Mouse (Mus musculus) C2C12 (cell line): Measurements from ENCODE around the gene Nfia. TPM values are rescaled to one million over a fixed set of nuclear protein-coding genes. Genes with fewer than 3 reads are reported as not detected.

Experiments used
- H3K27me3 ChIP-seq: one replicate; pipeline ENCODE4 v1.6.1; 2011; ENCODE audit not compliant: control insufficient read depth, insufficient read depth, insufficient read length
- H3K36me3 ChIP-seq: one replicate; pipeline ENCODE4 v1.6.1; 2011; ENCODE audit not compliant: control insufficient read depth, insufficient read depth
- H3K4me3 ChIP-seq: one replicate; pipeline ENCODE4 v1.5.1; 2011; ENCODE audit warnings: mild to moderate bottlenecking, control low read depth; ENCODE audit not compliant: poor library complexity, insufficient read depth, severe bottlenecking
- H3K79me2 ChIP-seq: one replicate; pipeline ENCODE4 v1.6.1; 2011; ENCODE audit not compliant: control insufficient read depth, insufficient read depth
- H3K79me3 ChIP-seq: one replicate; pipeline ENCODE4 v1.6.1; 2011; ENCODE audit warnings: low read depth, control low read depth
- H3ac ChIP-seq: one replicate; pipeline ENCODE3; 2011; ENCODE audit warnings: low read depth; ENCODE audit not compliant: control insufficient read depth, insufficient read length
- CEBPB ChIP-seq: IDR thresholded peaks from one replicate; pipeline ENCODE4 v1.6.1; 2011; ENCODE audit warnings: low read depth, mild to moderate bottlenecking, control low read depth, moderate library complexity
- CTCF ChIP-seq: IDR thresholded peaks from one replicate; pipeline ENCODE4 v1.5.1; 2011; ENCODE audit not compliant: control insufficient read depth, insufficient read depth, insufficient read length
- FOSL1 ChIP-seq: IDR thresholded peaks from one replicate; pipeline ENCODE4 v1.8.0; 2011; ENCODE audit warnings: mild to moderate bottlenecking, low read length; ENCODE audit not compliant: poor library complexity, insufficient read depth, severe bottlenecking
- MAX ChIP-seq: IDR thresholded peaks from one replicate; pipeline ENCODE4 v1.6.1; 2011; ENCODE audit warnings: mild to moderate bottlenecking, control low read depth
- MYOD1 ChIP-seq: IDR thresholded peaks from one replicate; pipeline ENCODE4 v1.6.1; 2011; ENCODE audit warnings: low read depth; ENCODE audit not compliant: control insufficient read depth, insufficient read length
- MYOG ChIP-seq: IDR thresholded peaks from one replicate; pipeline ENCODE4 v1.6.1; 2011; ENCODE audit not compliant: control insufficient read depth, insufficient read length; ENCODE audit errors: extremely low read depth
- USF1 ChIP-seq: IDR thresholded peaks from one replicate; pipeline ENCODE4 v1.6.1; 2011; ENCODE audit warnings: low read depth, mild to moderate bottlenecking, control low read depth, moderate library complexity
- polyA plus RNA-seq: library from polyadenylated mRNA; unstranded; fragments of >200 nt; fragmentation: generic; extraction: Trizol; gene quantifications from one replicate; pipeline ENCODE4 v1.2.1, GENCODE M21; 2012; ENCODE audit warnings: missing spikeins

The Nfia gene
- polyA plus RNA-seq, 1 experiment, result 0.33 TPM

DNA sequence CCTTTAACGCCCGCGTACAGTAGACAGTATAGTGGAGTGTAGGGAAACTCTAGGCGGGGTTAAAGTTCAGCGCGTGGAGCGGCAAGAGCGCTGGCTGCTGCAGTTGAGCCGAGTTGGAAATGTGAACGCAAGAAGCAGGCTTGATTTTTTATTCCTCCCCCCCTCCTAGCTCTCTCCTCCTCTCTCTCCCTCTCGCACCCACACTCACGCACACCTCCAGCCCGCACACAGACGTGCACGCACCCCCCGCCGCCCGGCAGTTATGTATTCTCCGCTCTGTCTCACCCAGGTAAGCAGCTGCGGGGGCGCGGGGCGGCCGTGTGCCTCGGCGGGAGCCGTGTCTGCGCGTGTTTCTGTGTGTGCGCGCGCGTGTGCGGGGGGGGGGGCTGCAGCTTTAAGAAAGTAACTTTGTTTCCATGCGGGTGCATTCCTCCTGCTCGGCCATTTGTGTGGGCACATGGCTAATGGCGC is 5.2 kb downstream of the Nfia start, which contains the start of gene E130114P18Rik:
E130114P18Rik (minus strand) TSS at position 373 of the 471 bp plus-strand sequence.
- peaks cover 26% of the 10 kb centered on the region for H3K27me3 ChIP-seq

DNA sequence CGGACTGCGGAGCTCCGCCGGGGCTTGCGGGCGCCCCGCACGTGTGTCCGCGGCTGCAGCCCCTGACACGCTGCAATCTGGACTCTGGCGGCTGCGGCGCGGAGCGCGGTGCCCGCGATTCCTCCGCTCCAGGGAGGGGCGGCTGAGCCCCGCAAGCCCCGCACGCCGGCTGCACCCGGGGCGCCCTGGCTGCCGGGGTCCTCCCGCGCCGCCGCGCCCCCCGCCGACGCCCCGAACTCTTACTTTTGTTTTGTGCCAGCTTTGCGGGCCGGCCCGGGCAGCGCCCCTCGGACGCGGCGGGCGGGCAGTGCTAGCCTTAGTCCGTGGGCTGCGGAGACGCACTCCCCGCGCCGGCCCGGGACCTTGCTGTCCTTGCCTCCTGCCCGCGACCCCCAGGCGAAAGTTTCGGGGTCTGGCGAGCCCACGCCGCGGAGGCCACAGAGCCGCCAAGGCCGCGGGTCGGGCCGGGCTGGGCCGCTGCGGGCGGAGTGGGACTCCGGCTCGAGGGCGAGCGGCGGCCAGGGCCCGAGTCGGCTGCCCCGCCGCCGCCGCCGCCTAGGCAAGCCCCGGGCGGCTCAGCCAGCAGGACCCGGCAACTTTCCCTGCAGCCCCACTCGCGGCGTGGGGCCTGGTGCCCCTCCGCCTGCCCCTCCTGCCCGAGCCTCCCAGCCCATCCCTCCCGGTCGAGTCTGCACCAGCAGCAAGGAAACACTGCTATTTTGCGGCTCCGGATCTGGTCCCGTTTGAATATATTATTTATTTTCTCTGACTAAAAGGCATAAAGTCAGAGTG is 5.9 kb downstream of the Nfia start:
- Histone ChIP-seq H3K27me3 (peaks cover 26% of the 10 kb centered on the region), H3K79me2 (no peaks in the 10 kb centered on the region), H3K36me3 (no peaks in the 10 kb centered on the region), H3K79me3 (no peaks in the 10 kb centered on the region), H3K4me3 (no peak overlapping the region), H3ac (no peak overlapping the region)
- no peak for TF ChIP-seq CEBPB
- no peak for TF ChIP-seq USF1
- no peak for TF ChIP-seq FOSL1
- TF ChIP-seq MYOD1, result no peak
- TF ChIP-seq MYOG, result no peak
- no peak for TF ChIP-seq CTCF
- no peak for TF ChIP-seq MAX

More for the DNA sequence above, 5.2 kb downstream of the Nfia start, which contains the start of gene E130114P18Rik:
- Histone ChIP-seq H3K4me3 (no peak within 1 kb of the TSS), H3K36me3 (no peaks in the 10 kb centered on the region), H3K79me3 (no peaks in the 10 kb centered on the region), H3K79me2 (no peaks in the 10 kb centered on the region), H3ac (no peak within 1 kb of the TSS)
- no peak for TF ChIP-seq CEBPB
- no peak for TF ChIP-seq MYOG
- no peak for TF ChIP-seq FOSL1

DNA sequence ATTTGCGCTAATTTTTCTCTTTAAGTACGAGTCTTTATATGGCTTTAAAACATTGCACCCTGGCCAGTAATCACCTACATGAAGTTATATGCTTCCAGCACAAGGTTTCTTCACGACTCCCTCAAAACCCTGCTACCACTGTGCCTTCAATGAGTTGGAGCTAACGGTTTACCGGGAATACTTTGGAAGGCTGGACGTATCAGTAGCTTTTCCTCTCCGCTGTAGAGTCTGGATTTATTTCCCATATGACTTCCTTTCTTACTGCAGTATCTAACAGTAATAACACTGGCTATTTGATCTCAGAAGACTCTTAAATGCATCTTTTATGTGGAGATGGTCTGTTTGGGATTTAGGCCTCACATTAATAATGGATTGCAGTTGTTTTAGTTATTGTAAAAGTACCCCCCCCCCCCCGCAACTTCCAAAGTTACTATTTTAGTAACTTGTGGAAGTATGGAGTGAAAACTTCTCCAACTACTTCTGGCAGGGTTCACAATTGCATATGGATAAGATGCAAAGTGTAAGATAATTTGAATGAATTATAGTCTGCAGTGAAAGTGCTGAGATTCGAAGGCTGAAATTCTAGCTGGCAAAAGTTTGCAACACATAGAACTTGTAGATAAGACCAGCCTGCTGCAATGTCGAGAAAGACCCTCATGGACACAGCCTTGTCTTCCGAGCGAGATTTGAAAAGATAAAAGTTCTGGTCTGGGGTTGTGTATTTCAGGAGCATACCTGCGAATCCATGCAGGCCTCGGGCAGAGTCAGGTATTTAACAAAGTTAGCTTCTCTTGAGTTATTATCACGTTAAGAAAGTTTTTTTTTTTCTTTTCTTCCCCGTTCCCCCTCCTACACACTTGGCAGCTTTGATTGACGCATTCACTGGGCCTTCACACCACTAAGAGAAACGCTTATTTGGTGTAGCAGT is 6.7 kb downstream of the Nfia start:
- no peaks in the 10 kb centered on the region for H3K79me2 ChIP-seq
- peaks cover 26% of the 10 kb centered on the region for H3K27me3 ChIP-seq
- no peak for TF ChIP-seq FOSL1
- no peak for TF ChIP-seq CTCF
- TF ChIP-seq MAX, result no peak
- TF ChIP-seq MYOD1, result no peak
- TF ChIP-seq CEBPB, result no peak
- TF ChIP-seq MYOG, result no peak
- H3K4me3 ChIP-seq, result no peak overlapping the region
- no peaks in the 10 kb centered on the region for H3K36me3 ChIP-seq
- no peaks in the 10 kb centered on the region for H3K79me3 ChIP-seq
- H3ac ChIP-seq, result no peak overlapping the region

DNA sequence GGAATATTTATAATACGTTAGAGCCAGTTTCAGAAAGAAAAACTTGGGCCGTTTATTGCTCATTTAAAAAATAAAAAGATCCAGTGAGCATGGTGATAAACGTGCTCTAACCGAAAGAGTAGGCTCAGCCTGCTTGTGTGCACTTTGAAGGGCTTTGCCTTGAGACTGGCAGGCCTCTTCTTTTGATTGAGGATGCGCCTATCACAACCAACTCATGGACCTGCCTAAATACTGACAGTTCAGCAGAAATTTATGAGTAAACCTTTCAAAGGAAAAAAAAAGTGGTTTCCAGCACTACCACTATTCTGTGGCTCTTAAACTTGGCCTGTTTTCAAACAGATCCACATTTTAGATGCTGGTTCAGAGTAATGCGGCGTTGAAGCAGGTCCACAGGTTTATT is 7.5 kb downstream of the Nfia start:
- no peak overlapping the region for H3ac ChIP-seq
- no peaks in the 10 kb centered on the region for H3K36me3 ChIP-seq
- H3K4me3 ChIP-seq, result no peak overlapping the region
- H3K79me2 ChIP-seq, result no peaks in the 10 kb centered on the region
- H3K27me3 ChIP-seq, result peaks cover 26% of the 10 kb centered on the region
- H3K79me3 ChIP-seq, result no peaks in the 10 kb centered on the region
- TF ChIP-seq CTCF (no peak), MYOD1 (no peak), MYOG (no peak), FOSL1 (no peak), USF1 (no peak), CEBPB (no peak), MAX (no peak)

DNA sequence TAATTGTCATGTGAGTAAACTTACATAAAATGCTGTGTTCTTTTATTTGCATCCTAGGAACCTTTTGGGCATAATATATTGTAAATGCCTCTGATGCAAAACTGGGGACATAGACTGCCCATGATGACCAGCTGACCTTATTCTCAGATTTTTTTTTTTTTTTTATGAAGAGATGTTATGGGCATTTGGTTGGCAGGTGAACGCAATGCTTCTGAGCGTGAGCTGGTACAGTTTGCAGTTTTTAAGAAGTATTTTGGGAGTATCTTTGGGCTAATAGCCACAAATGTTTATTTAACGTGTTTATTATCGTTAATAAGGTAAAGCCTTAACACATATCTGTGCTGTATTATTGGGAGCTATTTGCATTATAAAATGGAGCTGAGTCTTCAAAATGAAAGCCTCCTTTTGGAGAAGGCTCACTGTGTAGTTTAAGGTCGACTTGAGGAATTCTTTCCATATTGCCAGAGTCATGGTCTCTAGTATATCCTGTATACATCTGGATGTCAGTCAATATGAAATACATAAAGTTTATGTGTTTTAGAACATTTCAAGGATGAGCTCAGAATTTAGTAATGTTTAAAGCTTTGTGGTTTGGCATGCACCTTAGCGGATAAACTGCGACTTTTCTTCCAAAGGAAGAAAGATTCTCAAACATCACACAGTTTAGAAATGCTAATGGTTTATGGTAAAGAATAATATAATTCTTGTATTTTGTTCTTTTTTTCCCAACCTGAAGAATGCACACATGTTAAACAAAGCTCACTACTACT is 8.3 kb downstream of the Nfia start:
- Histone ChIP-seq H3K27me3 (peaks cover 26% of the 10 kb centered on the region), H3K79me2 (no peaks in the 10 kb centered on the region), H3K4me3 (no peak overlapping the region), H3K79me3 (no peaks in the 10 kb centered on the region), H3K36me3 (no peaks in the 10 kb centered on the region), H3ac (no peak overlapping the region)
- TF ChIP-seq MYOD1, result no peak
- no peak for TF ChIP-seq CEBPB
- no peak for TF ChIP-seq FOSL1
- no peak for TF ChIP-seq USF1
- TF ChIP-seq MAX, result no peak
- TF ChIP-seq CTCF, result no peak
- TF ChIP-seq MYOG, result no peak
